Mouse (Mus musculus): ENCODE results near the gene Mfsd12. TPM values are rescaled to one million over a fixed set of nuclear protein-coding genes. Genes with fewer than 3 reads are reported as not detected.

The Mfsd12 gene
- polyA plus RNA-seq, 1 experiment from 2014 or later, result 7.4 TPM

DNA sequence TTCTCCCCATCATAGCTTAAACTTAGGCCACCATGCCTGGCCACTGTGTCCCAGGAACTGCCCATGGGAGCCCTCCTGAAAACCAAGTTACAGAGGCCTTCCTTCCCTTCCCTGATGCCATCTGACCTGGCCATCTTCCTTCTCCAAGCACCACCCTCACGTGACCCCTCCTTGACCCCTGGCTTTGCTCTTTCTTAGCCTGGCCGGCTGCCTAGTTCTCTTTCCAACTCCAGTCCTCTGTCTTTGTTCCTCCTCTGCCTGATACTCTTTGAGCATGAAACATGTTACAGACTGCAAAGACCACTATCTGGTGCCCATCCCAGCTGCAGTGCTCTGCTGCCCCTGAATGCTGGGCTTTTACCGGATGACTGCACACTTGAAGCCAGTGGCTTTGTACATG lies 32.1 kb downstream of the Mfsd12 start:
- H3K4me2 ChIP-seq (replicated peaks; ENCODE audit: low read depth), result no peak overlapping the region
- 0 out of 2 replicates have a peak overlapping the region, but pooled peaks have one; percentile 24 for H3K27ac ChIP-seq (replicated peaks)
- H3K9ac ChIP-seq (ENCODE audit: low read length), result peak overlapping the region; percentile 31; the same call in 1 of the 2 replicates
- 42% methylated on average over 3 of the region's 3 CpGs for WGBS
- DNase-seq (ENCODE audit: low spot score), result no peak
- H3K4me3 ChIP-seq (ENCODE audit: low read depth, low read length), result no peak overlapping the region
- H3K9me3 ChIP-seq (ENCODE audit: control insufficient read depth, low read length), result no peaks in the 10 kb centered on the region
- H3K36me3 ChIP-seq (ENCODE audit: control insufficient read depth, insufficient read depth, low read length), result peaks cover 15% of the 10 kb centered on the region; the same call in 1 of the 2 replicates
- TF ChIP-seq EP300 (optimal IDR thresholded peaks at IDR 0.05) (no peak), CTCF (IDR thresholded peaks at IDR 0.05; ENCODE audit: low read depth) (no peak)
- peaks cover 13% of the 10 kb centered on the region for H3K4me1 ChIP-seq (replicated peaks; ENCODE audit: control insufficient read depth, insufficient read depth)
- H3K27me3 ChIP-seq (ENCODE audit: control insufficient read depth, insufficient read depth, low read length), result no peaks in the 10 kb centered on the region
- no peak for ATAC-seq (ENCODE audit: low FRiP score, low TSS enrichment)

GRCm38 (mm10) chr10:81389801-81390677 lies 32.7 kb downstream of the Mfsd12 start:
- Histone ChIP-seq H3K4me2 (replicated peaks; ENCODE audit: low read depth) (no peak overlapping the region), H3K9me3 (ENCODE audit: control insufficient read depth, low read length) (no peaks in the 10 kb centered on the region), H3K36me3 (ENCODE audit: control insufficient read depth, insufficient read depth, low read length) (peaks cover 15% of the 10 kb centered on the region; the same call in 1 of the 2 replicates), H3K9ac (ENCODE audit: low read length) (peak overlapping the region; percentile 31; the same call in 1 of the 2 replicates), H3K4me3 (ENCODE audit: low read depth, low read length) (no peak overlapping the region), H3K27me3 (ENCODE audit: control insufficient read depth, insufficient read depth, low read length) (no peaks in the 10 kb centered on the region), H3K27ac (replicated peaks) (0 out of 2 replicates have a peak overlapping the region, but pooled peaks have one; percentile 24), H3K4me1 (replicated peaks; ENCODE audit: control insufficient read depth, insufficient read depth) (peaks cover 12% of the 10 kb centered on the region)
- no peak for TF ChIP-seq EP300 (optimal IDR thresholded peaks at IDR 0.05)
- peak; percentile 93 for TF ChIP-seq CTCF (IDR thresholded peaks at IDR 0.05; ENCODE audit: low read depth)
- WGBS, result 57% methylated on average over 23 of the region's 23 CpGs
- DNase-seq (ENCODE audit: low spot score) (peak; percentile 84), ATAC-seq (ENCODE audit: low FRiP score, low TSS enrichment) (peak; percentile 39)

- Histone ChIP-seq H3K27ac (replicated peaks) (no peak overlapping the region), H3K4me2 (replicated peaks; ENCODE audit: low read depth) (no peak overlapping the region), H3K4me3 (ENCODE audit: low read depth, low read length) (no peak overlapping the region), H3K27me3 (ENCODE audit: control insufficient read depth, insufficient read depth, low read length) (no peaks in the 10 kb centered on the region), H3K9ac (ENCODE audit: low read length) (no peak overlapping the region), H3K9me3 (ENCODE audit: control insufficient read depth, low read length) (no peaks in the 10 kb centered on the region), H3K4me1 (replicated peaks; ENCODE audit: control insufficient read depth, insufficient read depth) (peaks cover 6% of the 10 kb centered on the region), H3K36me3 (ENCODE audit: control insufficient read depth, insufficient read depth, low read length) (peaks cover 15% of the 10 kb centered on the region; the same call in 1 of the 2 replicates)
- no peak for ATAC-seq (ENCODE audit: low FRiP score, low TSS enrichment)
- WGBS, result 85% methylated on average over 13 of the region's 13 CpGs
- DNase-seq (ENCODE audit: low spot score), result no peak
- no peak for TF ChIP-seq CTCF (IDR thresholded peaks at IDR 0.05; ENCODE audit: low read depth)
- TF ChIP-seq EP300 (optimal IDR thresholded peaks at IDR 0.05), result no peak
These were observed 33.3 kb downstream of the Mfsd12 start for GRCm38 (mm10) chr10:81390678-81390965.

DNA sequence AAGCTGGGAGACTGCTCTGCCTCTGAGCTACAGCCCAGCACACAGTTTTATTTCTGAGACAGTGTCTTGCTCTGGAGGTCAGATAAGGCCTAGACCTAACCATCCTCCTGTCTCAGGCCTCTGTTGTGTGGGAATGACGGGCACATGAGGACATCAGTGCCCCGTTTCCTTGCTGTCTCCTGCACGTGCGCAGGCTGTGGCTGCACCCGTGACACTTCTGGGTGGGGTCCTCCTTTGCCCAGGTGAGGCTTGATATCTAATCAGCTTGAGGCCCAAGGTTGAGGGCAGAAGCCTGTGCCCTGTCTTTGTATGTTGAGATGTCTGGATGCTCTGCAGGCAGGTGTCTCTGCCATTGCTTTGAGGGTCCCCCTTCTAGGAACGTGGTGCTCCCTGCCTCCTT lies 35.0 kb downstream of the Mfsd12 start:
- Histone ChIP-seq H3K4me1 (replicated peaks; ENCODE audit: control insufficient read depth, insufficient read depth) (peaks cover 6% of the 10 kb centered on the region; the same call in 1 of the 2 replicates), H3K36me3 (ENCODE audit: control insufficient read depth, insufficient read depth, low read length) (peaks cover 9% of the 10 kb centered on the region; the same call in 1 of the 2 replicates), H3K27ac (replicated peaks) (no peak overlapping the region), H3K4me3 (ENCODE audit: low read depth, low read length) (no peak overlapping the region), H3K9ac (ENCODE audit: low read length) (no peak overlapping the region), H3K4me2 (replicated peaks; ENCODE audit: low read depth) (no peak overlapping the region), H3K9me3 (ENCODE audit: control insufficient read depth, low read length) (no peaks in the 10 kb centered on the region), H3K27me3 (ENCODE audit: control insufficient read depth, insufficient read depth, low read length) (no peaks in the 10 kb centered on the region)
- TF ChIP-seq EP300 (optimal IDR thresholded peaks at IDR 0.05), result no peak
- TF ChIP-seq CTCF (IDR thresholded peaks at IDR 0.05; ENCODE audit: low read depth), result no peak
- 73% methylated on average over 6 of the region's 6 CpGs for WGBS
- peak; percentile 30; the same call in 1 of the 2 replicates for ATAC-seq (ENCODE audit: low FRiP score, low TSS enrichment)
- DNase-seq (ENCODE audit: low spot score), result peak; percentile 69

GRCm38 (mm10) chr10:81392781-81393185 lies 35.5 kb downstream of the Mfsd12 start, which contains the start of gene Smim24:
TSS of gene Smim24 (plus strand) at chr10:81393051.
- peak; percentile 19 for ATAC-seq (ENCODE audit: low FRiP score, low TSS enrichment)

More at GRCm38 (mm10) chr10:81392781-81393185, 35.5 kb downstream of the Mfsd12 start, which contains the start of gene Smim24:
- H3K36me3 ChIP-seq (ENCODE audit: control insufficient read depth, insufficient read depth, low read length), result peaks cover 4% of the 10 kb centered on the region; the same call in 1 of the 2 replicates
- 50% methylated on average over 14 of the region's 14 CpGs for WGBS
- H3K27me3 ChIP-seq (ENCODE audit: control insufficient read depth, insufficient read depth, low read length), result no peaks in the 10 kb centered on the region
- H3K4me1 ChIP-seq (replicated peaks; ENCODE audit: control insufficient read depth, insufficient read depth), result peaks cover 6% of the 10 kb centered on the region; the same call in 1 of the 2 replicates
- no peak for TF ChIP-seq CTCF (IDR thresholded peaks at IDR 0.05; ENCODE audit: low read depth)
- no peak for TF ChIP-seq EP300 (optimal IDR thresholded peaks at IDR 0.05)
- DNase-seq (ENCODE audit: low spot score), result peak; percentile 62
- H3K4me3 ChIP-seq (ENCODE audit: low read depth, low read length), result peak within 1 kb of the TSS; percentile 30
- no peaks in the 10 kb centered on the region for H3K9me3 ChIP-seq (ENCODE audit: control insufficient read depth, low read length)
- H3K9ac ChIP-seq (ENCODE audit: low read length), result peak within 1 kb of the TSS; percentile 18
- peak within 1 kb of the TSS; percentile 69 for H3K27ac ChIP-seq (replicated peaks)
- H3K4me2 ChIP-seq (replicated peaks; ENCODE audit: low read depth), result peak within 1 kb of the TSS; percentile 56
